Mouse (Mus musculus): ENCODE data around the gene Gm11639. TPM values are rescaled to one million over a fixed set of nuclear protein-coding genes. Genes with fewer than 3 reads are reported as not detected.

Gm11639 gene
- polyA plus RNA-seq, 1 experiment from 2014 or later, result not detected

GRCm38 (mm10) chr11:105149766-105150165, 464.3 kb downstream of the Gm11639 start:
- Histone ChIP-seq H3K27ac (no peak overlapping the region), H3K27me3 (replicated peaks) (no peaks in the 10 kb centered on the region), H3K4me1 (replicated peaks) (peaks cover 10% of the 10 kb centered on the region; the same call in 1 of the 2 replicates), H3K4me2 (replicated peaks) (no peak overlapping the region), H3K9me3 (no peaks in the 10 kb centered on the region), H3K9ac (no peak overlapping the region), H3K36me3 (no peaks in the 10 kb centered on the region), H3K4me3 (replicated peaks) (no peak overlapping the region)
- 88% methylated on average over 1 of the region's 1 CpGs for WGBS
- ATAC-seq, result no peak

GRCm38 (mm10) chr11:105150691-105151090, 465.2 kb downstream of the Gm11639 start:
- 51% methylated on average over 4 of the region's 4 CpGs for WGBS
- Histone ChIP-seq H3K9ac (no peak overlapping the region), H3K4me3 (replicated peaks) (no peak overlapping the region), H3K4me2 (replicated peaks) (no peak overlapping the region), H3K9me3 (no peaks in the 10 kb centered on the region), H3K27ac (no peak overlapping the region), H3K4me1 (replicated peaks) (peaks cover 10% of the 10 kb centered on the region; the same call in 1 of the 2 replicates), H3K36me3 (no peaks in the 10 kb centered on the region), H3K27me3 (replicated peaks) (no peaks in the 10 kb centered on the region)
- no peak for ATAC-seq

GRCm38 (mm10) chr11:105151226-105152016, 465.9 kb downstream of the Gm11639 start:
- no peak for ATAC-seq
- 24% methylated on average over 18 of the region's 19 CpGs for WGBS
- Histone ChIP-seq H3K4me1 (replicated peaks) (peaks cover 10% of the 10 kb centered on the region; the same call in 1 of the 2 replicates), H3K27ac (no peak overlapping the region), H3K36me3 (no peaks in the 10 kb centered on the region), H3K9me3 (no peaks in the 10 kb centered on the region), H3K4me2 (replicated peaks) (0 out of 2 replicates have a peak overlapping the region, but pooled peaks have one; percentile 13), H3K9ac (no peak overlapping the region), H3K4me3 (replicated peaks) (no peak overlapping the region), H3K27me3 (replicated peaks) (no peaks in the 10 kb centered on the region)

- WGBS, result 89% methylated on average over 2 of the region's 4 CpGs
- H3K27me3 ChIP-seq (replicated peaks), result no peaks in the 10 kb centered on the region
- no peak overlapping the region for H3K4me2 ChIP-seq (replicated peaks)
- peaks cover 10% of the 10 kb centered on the region; the same call in 1 of the 2 replicates for H3K4me1 ChIP-seq (replicated peaks)
- no peaks in the 10 kb centered on the region for H3K9me3 ChIP-seq
- no peak overlapping the region for H3K9ac ChIP-seq
- no peak overlapping the region for H3K4me3 ChIP-seq (replicated peaks)
- no peak overlapping the region for H3K27ac ChIP-seq
- no peaks in the 10 kb centered on the region for H3K36me3 ChIP-seq
- ATAC-seq, result no peak
Measured at GRCm38 (mm10) chr11:105152017-105152300, 466.5 kb downstream of the Gm11639 start.

GRCm38 (mm10) chr11:105152357-105152899, 466.9 kb downstream of the Gm11639 start:
- Histone ChIP-seq H3K27ac (no peak overlapping the region), H3K4me2 (replicated peaks) (no peak overlapping the region), H3K9me3 (no peaks in the 10 kb centered on the region), H3K9ac (no peak overlapping the region), H3K4me1 (replicated peaks) (peaks cover 10% of the 10 kb centered on the region; the same call in 1 of the 2 replicates), H3K4me3 (replicated peaks) (no peak overlapping the region), H3K36me3 (no peaks in the 10 kb centered on the region), H3K27me3 (replicated peaks) (no peaks in the 10 kb centered on the region)
- peak; percentile 48; the same call in 1 of the 2 replicates for ATAC-seq
- WGBS, result 82% methylated on average over 11 of the region's 11 CpGs

GRCm38 (mm10) chr11:105153068-105153833, 467.7 kb downstream of the Gm11639 start:
- Histone ChIP-seq H3K9me3 (no peaks in the 10 kb centered on the region), H3K27me3 (replicated peaks) (no peaks in the 10 kb centered on the region), H3K27ac (no peak overlapping the region), H3K4me1 (replicated peaks) (peaks cover 10% of the 10 kb centered on the region; the same call in 1 of the 2 replicates), H3K9ac (no peak overlapping the region; the same call in 1 of the 2 replicates), H3K4me2 (replicated peaks) (peak overlapping the region; percentile 17; the same call in 1 of the 2 replicates), H3K4me3 (replicated peaks) (no peak overlapping the region), H3K36me3 (no peaks in the 10 kb centered on the region)
- 34% methylated on average over 12 of the region's 12 CpGs for WGBS
- ATAC-seq, result peak; percentile 86

- 0 out of 2 replicates have a peak, but pooled peaks have one; percentile 36 for ATAC-seq
- no peak overlapping the region for H3K27ac ChIP-seq
Measured at GRCm38 (mm10) chr11:105155915-105156314, 470.4 kb downstream of the Gm11639 start.

GRCm38 (mm10) chr11:105156748-105157267, 471.3 kb downstream of the Gm11639 start:
- WGBS, result 82% methylated on average over 19 of the region's 19 CpGs
- Histone ChIP-seq H3K27me3 (replicated peaks) (no peaks in the 10 kb centered on the region), H3K36me3 (no peaks in the 10 kb centered on the region), H3K4me1 (replicated peaks) (peaks cover 10% of the 10 kb centered on the region; the same call in 1 of the 2 replicates), H3K9me3 (no peaks in the 10 kb centered on the region), H3K9ac (no peak overlapping the region), H3K4me2 (replicated peaks) (no peak overlapping the region), H3K27ac (no peak overlapping the region), H3K4me3 (replicated peaks) (no peak overlapping the region)
- no peak for ATAC-seq

More at GRCm38 (mm10) chr11:105155915-105156314, 470.4 kb downstream of the Gm11639 start:
- H3K27me3 ChIP-seq (replicated peaks), result no peaks in the 10 kb centered on the region
- no peaks in the 10 kb centered on the region for H3K36me3 ChIP-seq
- no peaks in the 10 kb centered on the region for H3K9me3 ChIP-seq
- H3K4me2 ChIP-seq (replicated peaks), result no peak overlapping the region
- H3K4me1 ChIP-seq (replicated peaks), result peaks cover 10% of the 10 kb centered on the region; the same call in 1 of the 2 replicates
- 65% methylated on average over 4 of the region's 4 CpGs for WGBS
- no peak overlapping the region for H3K9ac ChIP-seq
- H3K4me3 ChIP-seq (replicated peaks), result no peak overlapping the region

GRCm38 (mm10) chr11:105158047-105158446, 472.5 kb downstream of the Gm11639 start:
- no peak for ATAC-seq
- Histone ChIP-seq H3K4me3 (replicated peaks) (no peak overlapping the region), H3K27ac (no peak overlapping the region), H3K4me1 (replicated peaks) (peaks cover 9% of the 10 kb centered on the region; the same call in 1 of the 2 replicates), H3K27me3 (replicated peaks) (no peaks in the 10 kb centered on the region), H3K36me3 (no peaks in the 10 kb centered on the region), H3K9me3 (no peaks in the 10 kb centered on the region), H3K9ac (no peak overlapping the region), H3K4me2 (replicated peaks) (no peak overlapping the region)

GRCm38 (mm10) chr11:105159673-105160360, 474.3 kb downstream of the Gm11639 start:
- Histone ChIP-seq H3K27ac (no peak overlapping the region), H3K9ac (no peak overlapping the region), H3K4me1 (replicated peaks) (no peaks in the 10 kb centered on the region), H3K36me3 (no peaks in the 10 kb centered on the region), H3K27me3 (replicated peaks) (no peaks in the 10 kb centered on the region), H3K4me2 (replicated peaks) (no peak overlapping the region), H3K4me3 (replicated peaks) (no peak overlapping the region), H3K9me3 (peaks cover 4% of the 10 kb centered on the region; the same call in 1 of the 2 replicates)
- no peak for ATAC-seq
- 57% methylated on average over 6 of the region's 6 CpGs for WGBS

- 83% methylated on average over 2 of the region's 2 CpGs for WGBS
- no peaks in the 10 kb centered on the region for H3K36me3 ChIP-seq
- H3K4me1 ChIP-seq (replicated peaks), result no peaks in the 10 kb centered on the region
- H3K4me2 ChIP-seq (replicated peaks), result no peak overlapping the region
- H3K4me3 ChIP-seq (replicated peaks), result no peak overlapping the region
- H3K9ac ChIP-seq, result no peak overlapping the region
- H3K27me3 ChIP-seq (replicated peaks), result no peaks in the 10 kb centered on the region
- peaks cover 9% of the 10 kb centered on the region; the same call in 1 of the 2 replicates for H3K9me3 ChIP-seq
- no peak for ATAC-seq
- no peak overlapping the region for H3K27ac ChIP-seq
Measured at GRCm38 (mm10) chr11:105161411-105161810, 475.9 kb downstream of the Gm11639 start.

Data from intestine, embryonic 15.5 days (tissue).